Mouse (Mus musculus) lung, embryonic 15.5 days (tissue): ENCODE measurements around the gene Olfr96. TPM values are rescaled to one million over a fixed set of nuclear protein-coding genes. Genes with fewer than 3 reads are reported as not detected.

ENCODE experiments used
- ATAC-seq: fragments of 200-750 bp; cut with Nextera tagmentation; 2 replicates; pipeline ENCODE4 v1.8.0; 2017; ENCODE audit warnings: moderate number of reproducible peaks, borderline replicate concordance; ENCODE audit not compliant: low FRiP score, low TSS enrichment; ENCODE audit errors: extremely low read depth
- H3K27ac ChIP-seq: fragments of 300-500 bp; sonication (generic); 2 replicates; pipeline ENCODE4 v1.5.1; 2015; ENCODE audit warnings: moderate library complexity, mild to moderate bottlenecking, inconsistent platforms
- H3K27me3 ChIP-seq: fragments of 300-500 bp; sonication (generic); 2 replicates; pipeline ENCODE4 v1.6.1; 2015; ENCODE audit warnings: inconsistent platforms
- H3K36me3 ChIP-seq: fragments of 300-500 bp; sonication (generic); 2 replicates; pipeline ENCODE4 v1.6.1; 2015; ENCODE audit warnings: inconsistent platforms
- H3K4me1 ChIP-seq: fragments of 300-500 bp; sonication (generic); 2 replicates; pipeline ENCODE4 v1.6.1; 2015; ENCODE audit warnings: inconsistent platforms
- H3K4me2 ChIP-seq: fragments of 300-500 bp; sonication (generic); 2 replicates; pipeline ENCODE4 v1.6.1; 2015; ENCODE audit warnings: inconsistent platforms, mild to moderate bottlenecking, moderate library complexity
- H3K4me3 ChIP-seq: fragments of 300-500 bp; sonication (generic); 2 replicates; pipeline ENCODE4 v1.5.1; 2015; ENCODE audit warnings: mild to moderate bottlenecking, inconsistent platforms
- H3K9ac ChIP-seq: fragments of 300-500 bp; sonication (generic); 2 replicates; pipeline ENCODE4 v1.6.1; 2015; ENCODE audit warnings: inconsistent platforms
- H3K9me3 ChIP-seq: fragments of 300-500 bp; sonication (generic); 2 replicates; pipeline ENCODE4 v1.6.1; 2016; ENCODE audit warnings: inconsistent platforms
- WGBS: fragments of 180-500 bp; shearing (Covaris S2); methylation state at CpG from one replicate; pipeline ENCODE4 v1.1.7; 2015; 5-methylcytosine and 5-hydroxymethylcytosine counted together
- polyA plus RNA-seq: library from polyadenylated mRNA; unstranded; fragments of >200 nt; fragmentation: Nextera tagmentation; extraction: Ambion mirVana; gene quantifications from 2 replicates; pipeline ENCODE4 v1.2.1, GENCODE M21; 2015

Olfr96 gene
- polyA plus RNA-seq, result not detected in 2 replicates

- Histone ChIP-seq H3K4me1 (no peaks in the 10 kb centered on the region), H3K4me3 (no peak within 1 kb of the TSS), H3K36me3 (no peaks in the 10 kb centered on the region), H3K27ac (no peak within 1 kb of the TSS), H3K9ac (no peak within 1 kb of the TSS), H3K9me3 (no peaks in the 10 kb centered on the region), H3K27me3 (no peaks in the 10 kb centered on the region), H3K4me2 (no peak within 1 kb of the TSS)
- 50% methylated on average over 4 of the region's 4 CpGs for WGBS
- ATAC-seq, result no peak
Observed at GRCm38 (mm10) chr17:37219846-37220245, at the start of gene Olfr96. TSS of gene Olfr96 (plus strand) at chr17:37220146.

- H3K36me3 ChIP-seq, result no peaks in the 10 kb centered on the region
- H3K9me3 ChIP-seq, result no peaks in the 10 kb centered on the region
- H3K9ac ChIP-seq, result no peak overlapping the region
- H3K27ac ChIP-seq, result no peak overlapping the region
- H3K27me3 ChIP-seq, result no peaks in the 10 kb centered on the region
- no peak overlapping the region for H3K4me2 ChIP-seq
- 31% methylated on average over 6 of the region's 6 CpGs for WGBS
- ATAC-seq, result no peak
- H3K4me3 ChIP-seq, result no peak overlapping the region
- no peaks in the 10 kb centered on the region for H3K4me1 ChIP-seq
Observed at GRCm38 (mm10) chr17:37185474-37185873, 34.5 kb upstream of the Olfr96 start.

- Histone ChIP-seq H3K4me3 (no peak overlapping the region), H3K27ac (no peak overlapping the region), H3K36me3 (no peaks in the 10 kb centered on the region), H3K27me3 (peaks cover 11% of the 10 kb centered on the region; the same call in 1 of the 2 replicates), H3K9ac (no peak overlapping the region), H3K9me3 (no peaks in the 10 kb centered on the region), H3K4me1 (no peaks in the 10 kb centered on the region), H3K4me2 (no peak overlapping the region)
- ATAC-seq, result no peak
- 45% methylated on average over 2 of the region's 2 CpGs for WGBS
Observed at GRCm38 (mm10) chr17:37190711-37191110, 29.2 kb upstream of the Olfr96 start.

GRCm38 (mm10) chr17:37193032-37193431 is 26.9 kb upstream of the Olfr96 start:
- no peaks in the 10 kb centered on the region for H3K36me3 ChIP-seq
- H3K27me3 ChIP-seq, result peaks cover 34% of the 10 kb centered on the region
- ATAC-seq, result no peak
- no peak overlapping the region for H3K4me2 ChIP-seq
- no peak overlapping the region for H3K4me3 ChIP-seq
- H3K9ac ChIP-seq, result no peak overlapping the region
- H3K9me3 ChIP-seq, result no peaks in the 10 kb centered on the region
- H3K27ac ChIP-seq, result no peak overlapping the region
- 0 out of 2 replicates have a peak, but pooled peaks cover 9% of the 10 kb centered on the region for H3K4me1 ChIP-seq

GRCm38 (mm10) chr17:37193656-37194055 is 26.3 kb upstream of the Olfr96 start, which contains the start of gene Ubd:
TSS of gene Ubd (plus strand) at chr17:37193892.
- peaks cover 40% of the 10 kb centered on the region for H3K27me3 ChIP-seq
- H3K4me2 ChIP-seq, result no peak within 1 kb of the TSS
- H3K9ac ChIP-seq, result no peak within 1 kb of the TSS
- no peak within 1 kb of the TSS for H3K4me3 ChIP-seq
- no peak within 1 kb of the TSS for H3K27ac ChIP-seq
- no peaks in the 10 kb centered on the region for H3K9me3 ChIP-seq
- WGBS, result 79% methylated on average over 2 of the region's 2 CpGs
- H3K36me3 ChIP-seq, result no peaks in the 10 kb centered on the region
- 0 out of 2 replicates have a peak, but pooled peaks cover 9% of the 10 kb centered on the region for H3K4me1 ChIP-seq
- no peak for ATAC-seq

- no peak for ATAC-seq
- Histone ChIP-seq H3K9me3 (no peaks in the 10 kb centered on the region), H3K27me3 (peaks cover 46% of the 10 kb centered on the region), H3K36me3 (no peaks in the 10 kb centered on the region), H3K4me1 (0 out of 2 replicates have a peak, but pooled peaks cover 9% of the 10 kb centered on the region), H3K4me3 (no peak overlapping the region), H3K9ac (no peak overlapping the region), H3K4me2 (no peak overlapping the region), H3K27ac (no peak overlapping the region)
- 81% methylated on average over 5 of the region's 5 CpGs for WGBS
Observed at GRCm38 (mm10) chr17:37194782-37195181, 25.2 kb upstream of the Olfr96 start.

- H3K4me3 ChIP-seq, result peak overlapping the region; percentile 47
- WGBS, result under 1% methylated on average over 77 of the region's 77 CpGs
- peaks cover 46% of the 10 kb centered on the region for H3K27me3 ChIP-seq
- H3K4me2 ChIP-seq, result peak overlapping the region; percentile 87
- H3K36me3 ChIP-seq, result no peaks in the 10 kb centered on the region
- no peak overlapping the region for H3K27ac ChIP-seq
- H3K4me1 ChIP-seq, result 0 out of 2 replicates have a peak, but pooled peaks cover 9% of the 10 kb centered on the region
- H3K9ac ChIP-seq, result 0 out of 2 replicates have a peak overlapping the region, but pooled peaks have one; percentile 13
- no peaks in the 10 kb centered on the region for H3K9me3 ChIP-seq
- ATAC-seq, result peak; percentile 74
Observed at GRCm38 (mm10) chr17:37196845-37197724, 22.9 kb upstream of the Olfr96 start.

GRCm38 (mm10) chr17:37200894-37201293 is 19.1 kb upstream of the Olfr96 start, which contains the start of gene Olfr94:
TSS of gene Olfr94 (minus strand) at chr17:37200994.
- Histone ChIP-seq H3K27ac (no peak within 1 kb of the TSS), H3K4me3 (no peak within 1 kb of the TSS), H3K27me3 (peaks cover 33% of the 10 kb centered on the region), H3K9ac (no peak within 1 kb of the TSS), H3K4me1 (0 out of 2 replicates have a peak, but pooled peaks cover 9% of the 10 kb centered on the region), H3K4me2 (no peak within 1 kb of the TSS), H3K36me3 (no peaks in the 10 kb centered on the region), H3K9me3 (no peaks in the 10 kb centered on the region)
- ATAC-seq, result no peak
- WGBS, result 75% methylated on average over 2 of the region's 2 CpGs

GRCm38 (mm10) chr17:37203206-37203916 is 16.6 kb upstream of the Olfr96 start:
- no peak overlapping the region for H3K4me2 ChIP-seq
- peak; percentile 67; the same call in 1 of the 2 replicates for ATAC-seq
- WGBS, result 0% methylated on average over 4 of the region's 4 CpGs
- H3K4me3 ChIP-seq, result no peak overlapping the region
- no peak overlapping the region for H3K27ac ChIP-seq
- H3K9me3 ChIP-seq, result no peaks in the 10 kb centered on the region
- H3K27me3 ChIP-seq, result peaks cover 9% of the 10 kb centered on the region
- no peaks in the 10 kb centered on the region for H3K36me3 ChIP-seq
- no peak overlapping the region for H3K9ac ChIP-seq
- no peaks in the 10 kb centered on the region for H3K4me1 ChIP-seq

GRCm38 (mm10) chr17:37203917-37204236 is 16.1 kb upstream of the Olfr96 start:
- Histone ChIP-seq H3K27ac (no peak overlapping the region), H3K36me3 (no peaks in the 10 kb centered on the region), H3K4me2 (no peak overlapping the region), H3K9ac (no peak overlapping the region), H3K4me1 (no peaks in the 10 kb centered on the region), H3K27me3 (peaks cover 5% of the 10 kb centered on the region; the same call in 1 of the 2 replicates), H3K4me3 (no peak overlapping the region), H3K9me3 (no peaks in the 10 kb centered on the region)
- ATAC-seq, result no peak
- WGBS, result 25% methylated on average over 3 of the region's 3 CpGs

- Histone ChIP-seq H3K4me2 (peak overlapping the region; percentile 24; the same call in 1 of the 2 replicates), H3K4me1 (no peaks in the 10 kb centered on the region), H3K36me3 (no peaks in the 10 kb centered on the region), H3K27ac (no peak overlapping the region), H3K27me3 (peaks cover 19% of the 10 kb centered on the region), H3K9me3 (no peaks in the 10 kb centered on the region), H3K4me3 (no peak overlapping the region), H3K9ac (no peak overlapping the region)
- no peak for ATAC-seq
- WGBS, result 13% methylated on average over 40 of the region's 40 CpGs
Observed at GRCm38 (mm10) chr17:37210884-37211768, 8.8 kb upstream of the Olfr96 start.
